Mouse (Mus musculus) stomach, postnatal 0 days (tissue): ENCODE measurements around the gene Col5a1. TPM values are rescaled to one million over a fixed set of nuclear protein-coding genes. Genes with fewer than 3 reads are reported as not detected.

Experiments used
- ATAC-seq: fragments of 200-750 bp; cut with Nextera tagmentation; 2 replicates; pipeline ENCODE4 v1.8.0; 2017; ENCODE audit not compliant: low FRiP score, low TSS enrichment
- DNase-seq: peaks from one replicate; pipeline ENCODE4 v3.0.0-alpha.2; 2016; ENCODE audit warnings: low spot score
- H3K27ac ChIP-seq: fragments of 300-500 bp; sonication (generic); replicated peaks from 2 replicates; pipeline ENCODE4 v1.5.1; 2014; ENCODE audit warnings: mild to moderate bottlenecking, control low read depth
- H3K27me3 ChIP-seq: fragments of 300-500 bp; sonication (generic); 2 replicates; pipeline ENCODE4 v1.6.1; 2014; ENCODE audit warnings: low read length; ENCODE audit not compliant: control insufficient read depth, insufficient read depth
- H3K36me3 ChIP-seq: fragments of 300-500 bp; sonication (generic); 2 replicates; pipeline ENCODE4 v1.6.1; 2014; ENCODE audit warnings: low read length, mixed read lengths; ENCODE audit not compliant: control insufficient read depth, insufficient read depth
- H3K4me1 ChIP-seq: fragments of 300-500 bp; sonication (generic); replicated peaks from 2 replicates; pipeline ENCODE4 v1.6.1; 2014; ENCODE audit warnings: antibody characterized with exemption; ENCODE audit not compliant: control insufficient read depth, insufficient read depth
- H3K4me2 ChIP-seq: fragments of 300-500 bp; sonication (generic); replicated peaks from 2 replicates; pipeline ENCODE4 v1.6.1; 2014; ENCODE audit warnings: low read depth, mild to moderate bottlenecking, control low read depth, moderate library complexity
- H3K4me3 ChIP-seq: fragments of 300-500 bp; sonication (generic); 2 replicates; pipeline ENCODE4 v1.5.1; 2014; ENCODE audit warnings: low read depth, low read length, control low read depth
- H3K9ac ChIP-seq: fragments of 300-500 bp; sonication (generic); 2 replicates; pipeline ENCODE4 v1.6.1; 2014; ENCODE audit warnings: mild to moderate bottlenecking, low read length, control low read depth, mixed read lengths
- H3K9me3 ChIP-seq: fragments of 300-500 bp; sonication (generic); 2 replicates; pipeline ENCODE4 v1.6.1; 2016; ENCODE audit warnings: low read length; ENCODE audit not compliant: control insufficient read depth
- CTCF ChIP-seq: IDR thresholded peaks from 2 replicates; pipeline ENCODE4 v1.5.1; 2016; ENCODE audit warnings: antibody characterized with exemption, low read depth, mild to moderate bottlenecking, moderate library complexity
- EP300 ChIP-seq: optimal IDR thresholded peaks from 2 replicates; pipeline ENCODE3; 2016; ENCODE audit warnings: antibody characterized with exemption
- WGBS: fragments of 180-500 bp; shearing (Covaris S2); extraction: QIAGEN DNeasy Blood & Tissue Kit; methylation state at CpG from one replicate; pipeline ENCODE4 v1.1.7; 2014; 5-methylcytosine and 5-hydroxymethylcytosine counted together
- polyA plus RNA-seq: library from polyadenylated mRNA; unstranded; fragments of >200 nt; fragmentation: Nextera tagmentation; extraction: Ambion mirVana; gene quantifications from 2 replicates; pipeline ENCODE4 v1.2.1, GENCODE M21; 2015

Gene Col5a1
- polyA plus RNA-seq, 1 experiment from 2014 or later = 69.2 TPM

DNA sequence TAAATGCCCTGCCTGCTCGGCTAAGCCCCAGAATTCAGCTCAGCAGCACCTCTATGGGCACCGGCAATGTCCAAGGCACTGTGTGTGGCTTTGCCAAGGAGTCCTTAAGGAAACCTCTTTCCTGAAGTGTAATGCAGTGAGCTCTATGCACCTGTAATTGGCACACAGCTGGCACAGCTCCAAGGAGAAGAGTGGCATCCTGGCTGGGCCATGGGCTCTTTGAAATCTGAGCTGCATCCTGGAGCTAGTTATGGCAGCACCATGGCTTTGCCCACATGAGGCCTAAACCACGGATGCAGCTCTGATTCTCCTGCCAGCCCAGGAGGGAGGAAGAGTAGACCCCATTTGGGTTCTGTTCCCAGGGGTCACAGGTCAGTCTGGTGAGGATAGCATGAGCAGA is 16.1 kb downstream of the Col5a1 start:
- no peak for DNase-seq

DNA sequence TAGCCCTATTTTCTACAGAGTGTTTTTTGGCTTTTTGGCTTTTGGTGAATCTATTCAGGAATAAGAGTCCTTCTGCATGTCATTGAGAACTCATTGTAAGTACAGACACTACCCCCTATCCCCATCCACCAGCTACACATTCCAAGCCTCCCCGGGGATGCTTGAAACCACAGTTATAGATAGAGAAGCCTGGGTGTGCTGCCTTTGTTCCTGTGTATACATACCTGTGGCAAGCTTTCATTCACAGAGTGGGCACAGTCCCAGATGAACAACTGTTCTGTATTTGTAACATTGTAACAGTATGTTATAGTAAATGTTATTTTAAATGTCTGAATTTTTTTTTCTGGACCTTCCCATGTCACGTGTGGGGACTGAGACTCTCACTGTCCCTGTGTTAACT is 19.2 kb downstream of the Col5a1 start:
- no peaks in the 10 kb centered on the region for H3K9me3 ChIP-seq
- ATAC-seq = no peak
- no peaks in the 10 kb centered on the region; the same call in 1 of the 2 replicates for H3K4me1 ChIP-seq
- 35% methylated on average over 2 of the region's 2 CpGs for WGBS
- no peaks in the 10 kb centered on the region for H3K27me3 ChIP-seq
- no peak overlapping the region for H3K27ac ChIP-seq
- no peak overlapping the region for H3K9ac ChIP-seq
- H3K4me3 ChIP-seq = no peak overlapping the region
- no peak for DNase-seq
- H3K4me2 ChIP-seq = no peak overlapping the region
- TF ChIP-seq EP300 (no peak), CTCF (no peak)
- no peaks in the 10 kb centered on the region for H3K36me3 ChIP-seq

More for the DNA sequence above, 16.1 kb downstream of the Col5a1 start:
- Histone ChIP-seq H3K9ac (no peak overlapping the region), H3K4me1 (no peaks in the 10 kb centered on the region; the same call in 1 of the 2 replicates), H3K27ac (no peak overlapping the region), H3K4me3 (no peak overlapping the region), H3K36me3 (no peaks in the 10 kb centered on the region), H3K9me3 (no peaks in the 10 kb centered on the region), H3K27me3 (no peaks in the 10 kb centered on the region), H3K4me2 (no peak overlapping the region)
- no peak for ATAC-seq
- 76% methylated on average over 3 of the region's 3 CpGs for WGBS
- no peak for TF ChIP-seq CTCF

DNA sequence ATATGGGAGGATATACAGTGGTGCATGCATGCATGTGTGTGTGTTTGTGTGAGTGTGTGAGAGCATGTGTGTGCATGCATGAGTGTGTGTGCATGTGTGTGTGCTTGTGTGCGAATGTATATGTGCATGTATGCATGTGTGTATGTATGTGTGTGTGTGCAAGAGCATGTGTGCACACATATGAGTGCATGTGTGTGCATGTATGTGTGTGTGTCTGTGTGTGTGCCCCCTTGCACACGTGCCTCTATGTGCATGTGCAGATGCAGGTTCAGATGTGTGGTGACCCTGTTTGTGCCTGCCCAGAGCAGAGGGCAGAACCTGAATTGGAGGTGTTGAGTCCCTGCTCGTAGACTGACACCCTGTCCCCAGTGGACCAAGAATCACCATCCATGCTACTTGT is 24.3 kb downstream of the Col5a1 start:
- Histone ChIP-seq H3K4me2 (no peak overlapping the region), H3K27me3 (no peaks in the 10 kb centered on the region), H3K9ac (no peak overlapping the region), H3K27ac (no peak overlapping the region), H3K36me3 (no peaks in the 10 kb centered on the region), H3K4me1 (no peaks in the 10 kb centered on the region), H3K4me3 (no peak overlapping the region), H3K9me3 (no peaks in the 10 kb centered on the region)
- WGBS = 91% methylated on average over 3 of the region's 3 CpGs
- no peak for ATAC-seq
- TF ChIP-seq EP300 = no peak
- TF ChIP-seq CTCF = no peak
- no peak for DNase-seq

DNA sequence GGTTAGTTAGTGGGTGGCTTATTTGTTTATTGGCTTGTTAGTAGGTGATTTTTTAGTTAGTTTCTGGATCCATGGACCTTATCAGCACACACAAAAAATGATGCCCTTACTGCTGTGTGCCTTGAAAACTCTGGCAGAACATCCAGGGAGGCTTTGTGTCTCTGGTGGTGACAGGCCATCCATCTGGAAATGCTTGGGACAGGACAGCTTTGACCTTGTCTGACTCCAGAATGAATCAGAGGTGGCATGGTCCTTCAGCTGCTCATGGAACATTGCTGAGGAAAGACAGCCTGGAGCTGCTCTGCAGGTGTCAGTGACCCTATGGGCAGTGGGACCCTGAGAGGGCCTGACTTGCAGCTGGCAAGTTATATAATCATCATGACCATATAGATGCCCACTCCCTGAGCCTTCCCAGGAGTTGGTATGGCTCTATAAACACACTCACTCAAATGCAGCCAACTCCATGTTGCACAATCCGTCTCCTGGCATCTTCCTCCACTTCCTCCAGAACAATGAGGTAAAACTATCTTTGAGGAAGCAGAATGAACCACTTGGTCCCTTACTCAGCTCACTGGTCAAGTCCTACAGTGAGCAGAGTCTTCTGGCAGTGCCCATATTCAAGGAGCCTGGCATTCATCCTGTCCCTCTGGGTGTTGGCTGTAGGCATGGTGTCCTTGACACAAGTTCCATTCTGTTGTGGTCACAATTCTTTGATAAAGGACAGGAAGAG is 26.5 kb downstream of the Col5a1 start:
- WGBS = 75% methylated on average over 1 of the region's 1 CpGs
- H3K9me3 ChIP-seq = no peaks in the 10 kb centered on the region
- no peak overlapping the region for H3K4me3 ChIP-seq
- no peak overlapping the region for H3K4me2 ChIP-seq
- H3K4me1 ChIP-seq = peaks cover 7% of the 10 kb centered on the region
- no peak for DNase-seq
- ATAC-seq = no peak
- H3K27ac ChIP-seq = no peak overlapping the region
- no peaks in the 10 kb centered on the region for H3K36me3 ChIP-seq
- no peak overlapping the region for H3K9ac ChIP-seq
- no peak for TF ChIP-seq EP300
- no peak for TF ChIP-seq CTCF
- H3K27me3 ChIP-seq = no peaks in the 10 kb centered on the region

DNA sequence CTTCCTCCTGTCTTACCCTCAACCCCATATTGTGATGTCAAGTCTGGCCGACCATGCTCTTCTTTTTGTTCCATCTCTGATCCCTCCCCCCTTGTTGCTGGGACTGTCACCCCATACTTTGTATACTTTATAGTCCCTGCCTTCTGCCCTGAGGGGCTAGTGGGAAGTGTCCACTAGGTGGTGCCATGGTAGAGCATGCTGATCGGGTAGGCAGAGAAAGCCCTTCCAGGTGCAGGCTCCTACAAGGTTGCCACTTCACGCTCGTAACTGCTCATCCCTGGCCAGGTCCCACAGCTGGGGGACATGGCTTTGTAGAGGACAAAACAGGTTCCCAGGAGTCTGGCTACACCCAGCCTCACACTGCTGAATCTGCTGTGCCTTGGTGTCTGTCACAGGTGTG is 29.5 kb downstream of the Col5a1 start:
- Histone ChIP-seq H3K9ac (no peak overlapping the region), H3K9me3 (no peaks in the 10 kb centered on the region), H3K27me3 (no peaks in the 10 kb centered on the region), H3K27ac (no peak overlapping the region), H3K36me3 (no peaks in the 10 kb centered on the region), H3K4me3 (no peak overlapping the region), H3K4me2 (no peak overlapping the region), H3K4me1 (peaks cover 7% of the 10 kb centered on the region)
- ATAC-seq = peak; percentile 50; the same call in 1 of the 2 replicates
- TF ChIP-seq CTCF (peak; percentile 81), EP300 (no peak)
- DNase-seq = peak; percentile 63
- 60% methylated on average over 4 of the region's 4 CpGs for WGBS

DNA sequence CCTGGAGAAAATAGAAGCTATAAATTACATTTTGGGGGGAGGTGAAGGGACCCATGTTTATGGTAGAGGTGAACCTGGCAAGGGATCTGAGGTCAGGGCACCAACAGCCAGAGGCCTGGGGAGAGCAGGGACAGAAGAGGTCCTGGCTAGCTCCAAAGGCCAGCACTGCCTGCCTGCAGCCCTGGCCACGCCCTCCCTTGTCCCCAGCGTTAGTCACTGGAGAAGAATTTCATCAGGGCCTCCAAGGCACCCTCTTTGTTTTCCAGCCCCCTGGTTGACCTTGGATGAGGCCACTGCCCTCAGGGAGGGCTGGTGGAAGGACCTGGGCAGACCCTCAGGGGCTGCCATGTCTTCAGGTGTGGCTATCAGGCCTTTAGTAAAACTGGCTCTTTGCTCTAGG is 30.1 kb downstream of the Col5a1 start:
- H3K4me2 ChIP-seq = no peak overlapping the region
- H3K27ac ChIP-seq = no peak overlapping the region
- no peak overlapping the region for H3K9ac ChIP-seq
- H3K4me1 ChIP-seq = peaks cover 7% of the 10 kb centered on the region
- 34% methylated on average over 2 of the region's 2 CpGs for WGBS
- peak; percentile 51 for DNase-seq
- ATAC-seq = peak; percentile 67
- no peaks in the 10 kb centered on the region for H3K27me3 ChIP-seq
- H3K4me3 ChIP-seq = no peak overlapping the region
- TF ChIP-seq CTCF = no peak
- no peak for TF ChIP-seq EP300
- no peaks in the 10 kb centered on the region for H3K9me3 ChIP-seq
- H3K36me3 ChIP-seq = no peaks in the 10 kb centered on the region
